Mouse (Mus musculus): ENCODE results near the gene Dvl3. TPM values are rescaled to one million over a fixed set of nuclear protein-coding genes. Genes with fewer than 3 reads are reported as not detected.

The Dvl3 gene
- total RNA-seq (2012; rRNA removed): 7.6 and 7.7 TPM in 2 replicates
- total RNA-seq (2014; rRNA removed): 1.8 and 1.9 TPM in 2 replicates
- polyA plus RNA-seq (2012; ENCODE audit: insufficient read length, low read depth): 14.8 and 16.9 TPM in 2 replicates

DNA sequence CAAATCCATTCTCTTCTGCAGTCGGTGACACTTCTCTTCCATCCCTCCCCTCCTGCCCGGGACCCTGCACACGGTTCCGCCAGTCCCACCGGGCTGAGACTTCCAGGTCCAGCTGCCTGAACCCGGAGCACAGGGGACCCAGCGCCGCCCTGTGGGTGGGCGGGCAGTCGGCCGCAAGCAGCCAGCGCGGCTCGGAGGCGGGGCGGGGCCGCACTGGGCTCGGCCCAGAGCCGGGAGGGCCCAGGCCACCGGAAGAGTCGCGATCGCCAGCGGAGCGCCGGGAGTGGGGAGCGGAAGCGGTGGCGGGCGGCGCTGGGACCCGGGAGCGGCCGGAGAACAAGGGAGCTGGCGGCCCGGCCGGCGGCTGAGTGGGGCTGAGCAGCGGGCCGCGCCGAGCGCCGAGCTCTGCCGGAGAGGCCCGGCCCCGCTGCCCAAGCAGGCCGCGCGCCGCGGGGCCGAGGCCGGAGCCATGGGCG lies at the start of gene Dvl3:
Gene Dvl3 (plus strand): TSS at position 257 of the 476 bp plus-strand sequence.
- H3K27ac ChIP-seq (ENCODE audit: insufficient read depth, low read depth): peak within 1 kb of the TSS; percentile 16
- peaks cover 13% of the 10 kb centered on the region for H3K79me2 ChIP-seq (replicated peaks; ENCODE audit: control insufficient read depth, extremely low read depth, insufficient read depth, poor library complexity, severe bottlenecking)
- H3K4me3 ChIP-seq (replicated peaks in 1 of 3; ENCODE audit: low read depth in 2 of 3, low read length in 2 of 3, poor library complexity in 1 of 3): peak within 1 kb of the TSS; percentile 73 to 92 (median 90)
- H3K9ac ChIP-seq (ENCODE audit: insufficient read depth, low read depth): peak within 1 kb of the TSS; percentile 97
- H3K9me3 ChIP-seq (replicated peaks; ENCODE audit: low read length): peaks cover under 1% of the 10 kb centered on the region
- H3K4me1 ChIP-seq (ENCODE audit: control insufficient read depth in 1 of 2, insufficient read depth in 2 of 2): peaks cover 3 to 29% of the 10 kb centered on the region in 2 experiments
- dilution Hi-C loops (cut with MboI; ENCODE audit: extremely low pct_ligation_motif_present, extremely low pct_unique_long_range_greater_than_20kb, low sequenced_read_pairs) (no loop called here), in situ Hi-C loops (cut with MboI; ENCODE audit: low pct_ligation_motif_present, low pct_unique_long_range_greater_than_20kb, low sequenced_read_pairs) (no loop called here)
- H3K4me2 ChIP-seq (ENCODE audit: insufficient read depth, low read depth, poor library complexity, severe bottlenecking): peak within 1 kb of the TSS; percentile 68
- peaks cover 5 to 36% of the 10 kb centered on the region in 2 experiments for H3K36me3 ChIP-seq (replicated peaks in 1 of 2; ENCODE audit: control insufficient read depth in 1 of 2, insufficient read depth in 1 of 2, low read length in 1 of 2)
- TF ChIP-seq KAT2A (IDR thresholded peaks at IDR 0.05; ENCODE audit: insufficient replicate concordance, low read length) (peak; percentile 73; the same call in 1 of the 2 replicates), NELFE (IDR thresholded peaks at IDR 0.05; ENCODE audit: low read depth, low read length) (peak; percentile 80), TCF12 (IDR thresholded peaks at IDR 0.05; ENCODE audit: low read depth, low read length) (peak; percentile 90), SMC3 (IDR thresholded peaks at IDR 0.05; ENCODE audit: low read depth, low read length) (peak; percentile 48), MAZ (IDR thresholded peaks at IDR 0.05; ENCODE audit: low read depth, low read length) (peak; percentile 87), PAX5 (IDR thresholded peaks at IDR 0.05; ENCODE audit: low read length) (no peak), HCFC1 (IDR thresholded peaks at IDR 0.05; ENCODE audit: low read depth, low read length) (peak; percentile 80), BHLHE40 (IDR thresholded peaks at IDR 0.05; ENCODE audit: low read depth, low read length) (no peak), MAFK (IDR thresholded peaks at IDR 0.05; ENCODE audit: insufficient replicate concordance, low read length) (no peak), E2F4 (IDR thresholded peaks at IDR 0.05; ENCODE audit: insufficient replicate concordance, low read depth, low read length) (no peak), JUN (IDR thresholded peaks at IDR 0.05; ENCODE audit: insufficient read depth, low read depth, low read length) (no peak), USF1 (IDR thresholded peaks at IDR 0.05; ENCODE audit: low read depth, low read length) (no peak; the same call in 1 of the 2 replicates), GABPA (IDR thresholded peaks at IDR 0.05; ENCODE audit: insufficient replicate concordance, low read depth, low read length) (no peak), SIN3A (IDR thresholded peaks at IDR 0.05; ENCODE audit: low read length) (peak; percentile 91), ETS1 (conservative IDR thresholded peaks at IDR 0.05; ENCODE audit: low read depth, low read length) (0 out of 2 replicates have a peak, but pooled peaks have one; percentile 27), MYC (IDR thresholded peaks at IDR 0.05; ENCODE audit: low read depth, low read length) (0 out of 2 replicates have a peak, but pooled peaks have one; percentile 18), CHD2 (IDR thresholded peaks at IDR 0.05; ENCODE audit: low read length) (0 out of 2 replicates have a peak, but pooled peaks have one; percentile 43), MAX (IDR thresholded peaks at IDR 0.05; ENCODE audit: low read length) (peak; percentile 44; the same call in 1 of the 2 replicates), ZC3H11A (IDR thresholded peaks at IDR 0.05; ENCODE audit: low read depth, low read length) (no peak), RAD21 (IDR thresholded peaks at IDR 0.05; ENCODE audit: low read depth, low read length) (peak; percentile 9; the same call in 1 of the 2 replicates), JUND (conservative IDR thresholded peaks at IDR 0.05; ENCODE audit: low read depth, low read length) (no peak), MXI1 (IDR thresholded peaks at IDR 0.05; ENCODE audit: low read depth, low read length) (no peak; the same call in 1 of the 2 replicates), USF2 (conservative IDR thresholded peaks at IDR 0.05; ENCODE audit: low read depth, low read length) (no peak), NRF1 (IDR thresholded peaks at IDR 0.05; ENCODE audit: low read depth, low read length) (peak; percentile 65), POLR2AphosphoS2 (IDR thresholded peaks at IDR 0.05; ENCODE audit: low read depth, low read length) (peak; percentile 61; the same call in 1 of the 2 replicates), EP300 (IDR thresholded peaks at IDR 0.05; ENCODE audit: low read length) (no peak), CTCF (conservative IDR thresholded peaks at IDR 0.05 in 1 of 2, IDR thresholded peaks at IDR 0.05 in 1 of 2; ENCODE audit: low read depth in 2 of 2, low read length in 2 of 2) (peak in 1 of 2 experiments; percentile 58; a peak in 2 of 4 replicates), ZNF384 (IDR thresholded peaks at IDR 0.05; ENCODE audit: low read depth, low read length) (no peak), ELF1 (IDR thresholded peaks at IDR 0.05; ENCODE audit: low read depth, low read length) (peak; percentile 93), ZKSCAN1 (IDR thresholded peaks at IDR 0.05; ENCODE audit: borderline replicate concordance, low read depth, low read length) (0 out of 2 replicates have a peak, but pooled peaks have one; percentile 8), POLR2A (IDR thresholded peaks at IDR 0.05; ENCODE audit: low read depth, low read length) (peak; percentile 90), MEF2A (IDR thresholded peaks at IDR 0.05; ENCODE audit: borderline replicate concordance, low read depth, low read length) (0 out of 2 replicates have a peak, but pooled peaks have one; percentile 54), UBTF (IDR thresholded peaks at IDR 0.05; ENCODE audit: low read depth, low read length) (peak; percentile 92; the same call in 1 of the 2 replicates), TBP (conservative IDR thresholded peaks at IDR 0.05; ENCODE audit: low read depth, low read length) (no peak), IRF4 (IDR thresholded peaks at IDR 0.05; ENCODE audit: low read depth, low read length) (peak; percentile 74; the same call in 1 of the 2 replicates), CHD1 (IDR thresholded peaks at IDR 0.05; ENCODE audit: low read depth, low read length) (0 out of 2 replicates have a peak, but pooled peaks have one; percentile 84), RCOR1 (conservative IDR thresholded peaks at IDR 0.05; ENCODE audit: low read depth, low read length) (0 out of 2 replicates have a peak, but pooled peaks have one; percentile 67), ZMIZ1 (IDR thresholded peaks at IDR 0.05; ENCODE audit: low read depth, low read length) (peak; percentile 92)
- DNase-seq (ENCODE audit: extremely low read depth): peak; percentile 81
- H3K27me3 ChIP-seq (replicated peaks): no peaks in the 10 kb centered on the region

Measured in CH12.LX (cell line).